Mouse (Mus musculus) CD4-positive helper T cell, adult 2 months (primary cell): ENCODE data around the gene Slc5a4b.

Experiments
- DNase-seq: peaks from one replicate; pipeline ENCODE4 v3.0.0-alpha.2; 2012; ENCODE audit warnings: low read depth, missing footprints, low spot score

The Slc5a4b gene

DNA sequence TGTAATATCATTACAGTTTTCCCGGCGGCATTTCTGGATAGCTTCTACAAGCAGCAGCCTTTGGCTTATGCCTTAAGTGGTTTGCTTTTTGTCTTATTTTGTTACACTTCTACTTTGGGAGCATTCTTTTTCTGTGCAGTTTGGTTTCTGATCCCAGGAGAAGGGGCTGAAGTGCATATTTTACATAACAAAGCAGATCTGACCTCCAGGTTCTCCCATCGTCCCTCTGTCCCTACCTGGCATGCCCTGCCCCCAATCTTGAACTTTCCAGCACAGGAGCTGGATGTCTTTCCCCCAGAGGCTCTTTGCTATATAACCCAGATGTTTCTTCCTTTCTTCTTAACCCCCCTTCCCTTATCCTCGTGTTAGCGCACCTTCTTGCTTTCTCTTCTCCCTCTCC is 65.4 kb downstream of the Slc5a4b start:
- DNase-seq: no peak

- no peak for DNase-seq
Measured at GRCm38 (mm10) chr10:76036962-76037361, 73.8 kb downstream of the Slc5a4b start.

- DNase-seq: peak; percentile 58
Measured at GRCm38 (mm10) chr10:76035277-76035676, 75.5 kb downstream of the Slc5a4b start.

- DNase-seq: peak; percentile 65
Measured at GRCm38 (mm10) chr10:76034001-76034600, 76.7 kb downstream of the Slc5a4b start.

- peak; percentile 50 for DNase-seq
Measured at GRCm38 (mm10) chr10:76033119-76033455, 77.7 kb downstream of the Slc5a4b start.

DNA sequence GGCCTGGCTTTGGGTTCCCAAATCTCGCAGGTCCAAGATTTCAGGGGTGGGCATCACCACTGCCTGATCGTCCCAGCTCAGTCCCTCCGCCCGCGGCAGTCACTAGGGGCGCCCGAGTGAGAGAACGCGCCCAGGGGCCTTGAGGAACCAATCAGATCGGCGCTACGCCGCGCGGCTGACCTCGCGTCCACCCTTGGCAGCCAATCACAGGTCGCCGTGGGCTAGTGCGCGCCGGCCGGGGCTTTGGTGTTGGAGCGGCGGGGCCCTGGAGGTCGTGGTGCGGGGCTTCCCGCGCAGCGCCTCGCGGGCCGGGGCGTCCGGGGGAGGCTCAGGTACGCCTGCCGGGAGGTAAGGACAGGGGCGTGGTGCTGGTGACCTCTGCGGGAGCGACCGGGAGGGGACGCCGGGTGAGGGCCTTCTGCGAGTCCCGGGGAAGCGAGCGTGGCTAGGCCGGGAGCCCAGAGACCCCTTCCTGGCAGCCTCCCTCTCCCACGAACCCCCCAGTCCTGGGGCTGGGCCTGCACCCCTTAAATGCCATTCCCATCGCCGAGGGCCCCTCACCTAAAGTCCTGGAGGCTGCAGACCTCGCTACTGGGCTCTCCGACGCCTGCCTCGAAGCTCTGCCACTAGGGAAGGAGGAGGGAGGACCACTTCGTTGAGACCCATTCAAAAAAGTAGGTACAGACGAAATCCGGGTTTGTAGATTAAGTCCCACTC is 78.2 kb downstream of the Slc5a4b start, which contains the start of gene Zfp280b:
TSS of gene Zfp280b (plus strand) at position 249 of the 717 bp plus-strand sequence.
- peak; percentile 94 for DNase-seq

- DNase-seq: no peak
Measured at GRCm38 (mm10) chr10:76031511-76032401, 79.0 kb downstream of the Slc5a4b start.

GRCm38 (mm10) chr10:76030496-76030895 is 80.3 kb downstream of the Slc5a4b start:
- DNase-seq: peak; percentile 35

- DNase-seq: no peak
Measured at GRCm38 (mm10) chr10:76029276-76029675, 81.5 kb downstream of the Slc5a4b start.

DNA sequence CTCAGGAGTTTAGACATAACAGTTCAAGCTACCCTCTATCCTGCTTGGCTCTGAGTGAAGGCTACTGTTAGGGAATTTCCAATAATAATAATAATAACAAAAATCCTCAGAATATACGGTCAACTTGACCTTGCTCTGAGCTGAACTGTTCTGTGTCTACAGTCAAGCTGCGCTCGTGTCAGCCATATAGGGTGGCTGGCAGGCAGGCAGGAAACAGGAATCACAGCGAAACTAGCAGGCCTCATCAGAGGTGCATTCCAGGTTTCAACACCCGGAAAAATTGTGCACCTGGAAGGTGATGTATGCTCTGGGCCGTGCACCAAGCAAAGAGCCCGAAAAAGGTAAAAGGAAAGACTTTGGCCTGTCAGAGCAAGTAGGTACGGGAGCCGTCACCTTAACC is 82.4 kb downstream of the Slc5a4b start:
- DNase-seq: no peak

DNA sequence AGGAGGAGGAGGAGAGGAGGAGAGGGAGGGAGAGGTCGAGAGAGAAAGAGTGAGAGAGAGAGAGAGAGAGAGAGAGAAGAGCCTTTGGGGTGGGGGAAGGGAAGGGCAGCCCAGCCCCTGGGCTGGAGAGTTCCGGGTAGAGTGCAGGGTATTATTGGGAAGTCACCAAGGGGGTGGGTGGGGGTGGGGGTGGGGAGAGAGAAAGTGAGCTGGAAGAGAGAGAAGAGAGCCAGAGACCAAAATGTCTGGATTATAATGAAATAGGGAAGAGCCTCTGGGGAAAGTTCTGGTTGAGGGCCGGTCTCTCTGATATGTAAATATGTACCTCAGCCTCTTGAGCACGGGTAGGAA is 82.8 kb downstream of the Slc5a4b start:
- no peak for DNase-seq

- no peak for DNase-seq
Measured at GRCm38 (mm10) chr10:76027127-76028015, 83.4 kb downstream of the Slc5a4b start.

- DNase-seq: no peak
Measured at GRCm38 (mm10) chr10:76025470-76026190, 85.1 kb downstream of the Slc5a4b start.

DNA sequence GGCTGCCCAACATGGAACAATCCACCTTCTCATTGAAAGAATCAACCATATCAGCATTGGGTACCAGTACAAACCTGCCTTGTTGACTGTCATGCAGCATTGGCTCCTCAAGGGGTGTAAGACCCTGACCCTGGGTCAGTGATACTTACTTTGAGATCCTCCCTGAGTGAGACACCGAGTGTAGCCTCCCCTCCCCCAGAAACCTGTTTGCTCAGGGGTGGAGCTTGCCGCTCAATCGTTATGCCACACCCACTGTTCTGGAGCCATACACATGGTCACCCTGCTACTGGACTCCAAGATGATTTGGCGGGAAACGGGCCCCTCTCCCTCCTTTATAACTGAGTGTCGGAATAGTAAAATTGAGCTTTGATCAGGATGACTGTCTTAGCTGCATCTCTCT is 86.8 kb downstream of the Slc5a4b start:
- DNase-seq: no peak

DNA sequence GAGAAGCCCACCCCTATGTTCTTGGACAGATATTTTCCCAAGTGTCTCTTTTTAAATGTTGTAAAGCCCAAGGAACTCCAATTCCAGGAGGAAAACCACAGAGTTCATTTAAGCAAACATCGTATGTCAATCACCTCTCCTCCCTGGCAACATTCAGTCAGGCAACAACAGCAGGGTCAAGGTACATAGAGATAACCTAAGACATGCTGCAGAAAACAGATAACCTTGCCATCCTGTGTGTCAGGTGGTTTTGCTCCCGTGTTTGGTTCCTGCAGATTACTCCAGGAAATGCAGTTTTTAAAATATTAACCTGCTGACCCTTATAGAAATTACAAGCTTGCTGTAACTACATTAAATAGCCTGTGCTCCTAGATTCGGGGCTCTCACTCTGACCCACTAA is 89.0 kb downstream of the Slc5a4b start:
- DNase-seq: no peak

GRCm38 (mm10) chr10:76016886-76017285 is 93.9 kb downstream of the Slc5a4b start:
- DNase-seq: no peak

GRCm38 (mm10) chr10:76012922-76013321 is 97.8 kb downstream of the Slc5a4b start:
- no peak for DNase-seq

DNA sequence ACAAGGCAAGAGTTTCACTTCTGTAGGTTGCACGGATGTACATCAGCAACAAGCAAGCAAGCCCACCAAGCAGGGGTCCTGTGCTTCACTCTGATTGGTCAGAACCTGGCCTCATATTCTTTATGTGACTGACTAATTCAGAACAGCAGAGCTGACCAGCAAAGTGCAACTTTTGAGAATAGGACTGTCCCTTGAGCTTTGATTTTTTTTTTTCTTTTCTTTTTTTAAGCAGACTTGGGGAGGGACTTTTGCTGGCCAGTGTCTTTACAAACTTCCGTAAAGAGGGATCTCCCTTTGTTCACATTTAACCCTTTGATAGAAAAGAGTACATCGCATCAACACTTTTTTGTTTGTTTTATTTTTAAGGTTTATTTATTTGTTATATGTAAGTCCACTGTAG is 100.9 kb downstream of the Slc5a4b start:
- no peak for DNase-seq
